Mouse (Mus musculus): ENCODE measurements at regions not wholly inside any gene's neighbourhood (a gene's known extent, or its start where the extent isn't known, plus 50 kb on each side); places are given as distances from the start of the nearest gene placed in this dataset.

DNA sequence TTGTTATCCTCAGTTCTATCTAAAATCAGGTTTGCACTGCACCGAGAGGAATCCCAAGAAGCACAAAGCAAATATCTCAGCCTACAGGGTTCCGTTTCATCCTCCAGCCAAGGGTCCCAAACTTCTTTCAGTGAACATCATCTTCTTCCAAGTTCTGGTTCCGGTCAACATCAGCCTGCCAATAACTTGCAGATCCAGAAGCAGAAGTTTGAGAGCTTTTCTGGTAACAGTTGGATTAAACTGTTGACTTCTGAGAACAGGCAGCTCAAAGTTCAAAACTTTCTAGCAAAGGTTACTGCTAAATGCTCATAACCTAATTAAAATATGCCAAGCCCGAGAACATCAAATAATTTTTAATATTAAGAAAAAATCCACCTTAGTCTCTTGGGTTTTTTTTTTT lies 237.0 kb upstream of the Gm37988 start:
- Histone ChIP-seq H3K4me3 (ENCODE audit: insufficient read depth, low read length) (no peak overlapping the region), H3K27ac (ENCODE audit: insufficient read depth, low read length) (no peak overlapping the region), H3K4me1 (ENCODE audit: control insufficient read depth, insufficient read depth, low read length) (no peaks in the 10 kb centered on the region)
- TF ChIP-seq CTCF (IDR thresholded peaks at IDR 0.05; ENCODE audit: extremely low read depth, insufficient read depth, low read length) (no peak), POLR2A (IDR thresholded peaks at IDR 0.05; ENCODE audit: extremely low read depth, insufficient read depth, low read length) (no peak)

GRCm38 (mm10) chr1:4571299-4572202 lies 236.1 kb upstream of the Gm37988 start:
- H3K4me3 ChIP-seq (ENCODE audit: insufficient read depth, low read length) = peak overlapping the region; percentile 18
- TF ChIP-seq CTCF (IDR thresholded peaks at IDR 0.05; ENCODE audit: extremely low read depth, insufficient read depth, low read length) = no peak
- TF ChIP-seq POLR2A (IDR thresholded peaks at IDR 0.05; ENCODE audit: extremely low read depth, insufficient read depth, low read length) = no peak

GRCm38 (mm10) chr1:4572311-4572710 lies 235.4 kb upstream of the Gm37988 start:
- H3K4me1 ChIP-seq (ENCODE audit: control insufficient read depth, insufficient read depth, low read length) = no peaks in the 10 kb centered on the region
- peak overlapping the region; percentile 18; the same call in 1 of the 2 replicates for H3K4me3 ChIP-seq (ENCODE audit: insufficient read depth, low read length)
- TF ChIP-seq CTCF (IDR thresholded peaks at IDR 0.05; ENCODE audit: extremely low read depth, insufficient read depth, low read length) (no peak), POLR2A (IDR thresholded peaks at IDR 0.05; ENCODE audit: extremely low read depth, insufficient read depth, low read length) (no peak)
- no peak overlapping the region for H3K27ac ChIP-seq (ENCODE audit: insufficient read depth, low read length)

More at GRCm38 (mm10) chr1:4571299-4572202, 236.1 kb upstream of the Gm37988 start:
- H3K4me1 ChIP-seq (ENCODE audit: control insufficient read depth, insufficient read depth, low read length) = no peaks in the 10 kb centered on the region
- H3K27ac ChIP-seq (ENCODE audit: insufficient read depth, low read length) = peak overlapping the region; percentile 42

GRCm38 (mm10) chr1:4574101-4574500 lies 233.6 kb upstream of the Gm37988 start:
- Histone ChIP-seq H3K4me1 (ENCODE audit: control insufficient read depth, insufficient read depth, low read length) (no peaks in the 10 kb centered on the region), H3K27ac (ENCODE audit: insufficient read depth, low read length) (no peak overlapping the region), H3K4me3 (ENCODE audit: insufficient read depth, low read length) (no peak overlapping the region)
- TF ChIP-seq POLR2A (IDR thresholded peaks at IDR 0.05; ENCODE audit: extremely low read depth, insufficient read depth, low read length) = no peak

- Histone ChIP-seq H3K4me1 (ENCODE audit: control insufficient read depth, insufficient read depth, low read length) (no peaks in the 10 kb centered on the region), H3K27ac (ENCODE audit: insufficient read depth, low read length) (no peak overlapping the region), H3K4me3 (ENCODE audit: insufficient read depth, low read length) (no peak overlapping the region)
- TF ChIP-seq CTCF (IDR thresholded peaks at IDR 0.05; ENCODE audit: extremely low read depth, insufficient read depth, low read length) (no peak), POLR2A (IDR thresholded peaks at IDR 0.05; ENCODE audit: extremely low read depth, insufficient read depth, low read length) (no peak)
Observed at GRCm38 (mm10) chr1:4576957-4577356, 230.7 kb upstream of the Gm37988 start.

GRCm38 (mm10) chr1:4582534-4582933 lies 225.2 kb upstream of the Gm37988 start:
- Histone ChIP-seq H3K27ac (ENCODE audit: insufficient read depth, low read length) (no peak overlapping the region), H3K4me3 (ENCODE audit: insufficient read depth, low read length) (no peak overlapping the region), H3K4me1 (ENCODE audit: control insufficient read depth, insufficient read depth, low read length) (no peaks in the 10 kb centered on the region)
- no peak for TF ChIP-seq CTCF (IDR thresholded peaks at IDR 0.05; ENCODE audit: extremely low read depth, insufficient read depth, low read length)
- TF ChIP-seq POLR2A (IDR thresholded peaks at IDR 0.05; ENCODE audit: extremely low read depth, insufficient read depth, low read length) = no peak

GRCm38 (mm10) chr1:4597856-4598255 lies 209.8 kb upstream of the Gm37988 start:
- Histone ChIP-seq H3K4me3 (ENCODE audit: insufficient read depth, low read length) (no peak overlapping the region), H3K4me1 (ENCODE audit: control insufficient read depth, insufficient read depth, low read length) (no peaks in the 10 kb centered on the region)
- no peak for TF ChIP-seq CTCF (IDR thresholded peaks at IDR 0.05; ENCODE audit: extremely low read depth, insufficient read depth, low read length)
- TF ChIP-seq POLR2A (IDR thresholded peaks at IDR 0.05; ENCODE audit: extremely low read depth, insufficient read depth, low read length) = no peak

GRCm38 (mm10) chr1:4598425-4598824 lies 209.3 kb upstream of the Gm37988 start:
- no peak overlapping the region for H3K4me3 ChIP-seq (ENCODE audit: insufficient read depth, low read length)
- H3K27ac ChIP-seq (ENCODE audit: insufficient read depth, low read length) = no peak overlapping the region
- H3K4me1 ChIP-seq (ENCODE audit: control insufficient read depth, insufficient read depth, low read length) = no peaks in the 10 kb centered on the region
- no peak for TF ChIP-seq CTCF (IDR thresholded peaks at IDR 0.05; ENCODE audit: extremely low read depth, insufficient read depth, low read length)

More at GRCm38 (mm10) chr1:4597856-4598255, 209.8 kb upstream of the Gm37988 start:
- H3K27ac ChIP-seq (ENCODE audit: insufficient read depth, low read length) = no peak overlapping the region

GRCm38 (mm10) chr1:4602386-4602785 lies 205.3 kb upstream of the Gm37988 start:
- H3K4me1 ChIP-seq (ENCODE audit: control insufficient read depth, insufficient read depth, low read length) = no peaks in the 10 kb centered on the region
- TF ChIP-seq POLR2A (IDR thresholded peaks at IDR 0.05; ENCODE audit: extremely low read depth, insufficient read depth, low read length) (no peak), CTCF (IDR thresholded peaks at IDR 0.05; ENCODE audit: extremely low read depth, insufficient read depth, low read length) (no peak)
- H3K27ac ChIP-seq (ENCODE audit: insufficient read depth, low read length) = no peak overlapping the region
- H3K4me3 ChIP-seq (ENCODE audit: insufficient read depth, low read length) = no peak overlapping the region

DNA sequence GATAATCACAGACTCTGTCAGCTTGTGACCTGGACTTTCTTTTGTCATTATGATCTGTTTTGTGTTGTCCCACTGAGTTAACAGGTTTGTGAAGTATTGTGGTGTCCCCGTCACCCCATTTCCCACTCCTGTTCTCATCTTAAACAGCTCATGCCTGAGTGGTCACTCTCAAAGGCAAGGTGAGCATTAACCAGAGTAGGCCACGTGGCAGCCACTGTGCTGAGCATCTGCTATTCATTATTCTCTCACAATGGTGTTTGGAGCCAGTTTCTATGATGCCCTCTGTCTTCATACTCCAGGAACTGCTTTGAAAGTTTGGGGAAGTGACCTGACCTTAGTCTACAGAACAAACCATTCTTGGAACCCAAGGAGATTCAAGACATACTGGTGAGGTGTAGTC lies 198.9 kb upstream of the Gm37988 start:
- no peak for TF ChIP-seq POLR2A (IDR thresholded peaks at IDR 0.05; ENCODE audit: extremely low read depth, insufficient read depth, low read length)
- Histone ChIP-seq H3K27ac (ENCODE audit: insufficient read depth, low read length) (no peak overlapping the region), H3K4me1 (ENCODE audit: control insufficient read depth, insufficient read depth, low read length) (no peaks in the 10 kb centered on the region), H3K4me3 (ENCODE audit: insufficient read depth, low read length) (no peak overlapping the region)

Measured in cortical plate, adult 2 months (tissue).